10 mouse cellular contexts compared by ENCODE assay signal in genomic region chr6:48579215-48579648, GRCm38 (mm10). TPM values are rescaled to one million over a fixed set of nuclear protein-coding genes. Genes with fewer than 3 reads are reported as not detected.
DNase-seq lines count a peak whose midpoint lies in the region; ATAC-seq and TF ChIP-seq lines count a peak whose summit lies in the region.
"Had no signal": no experiment of that assay in that cellular context is flagged by ENCODE, and none has a peak within 500 bp of the region (broad histone marks: within the 10 kb centered on the region; RNA-seq: fewer than 3 reads in every experiment).

No protein-coding gene starts in this region.

- 51% methylated on average over 5 of the region's 5 CpGs for WGBS in midbrain, embryonic 11.5 days
- 38% methylated on average over 5 of the region's 5 CpGs for WGBS in midbrain, postnatal 0 days
- WGBS in stomach, postnatal 0 days: 18% methylated on average over 5 of the region's 5 CpGs

- H3K27ac ChIP-seq in midbrain, embryonic 11.5 days (ENCODE audit: low read depth, low read length): no peak overlapping the region
- no peak overlapping the region for H3K27ac ChIP-seq in midbrain, postnatal 0 days (ENCODE audit: low read depth, low read length)
- H3K27ac ChIP-seq in stomach, postnatal 0 days (replicated peaks): peak overlapping the region; percentile 83

- H3K27me3 ChIP-seq in midbrain, embryonic 11.5 days (ENCODE audit: control insufficient read depth, insufficient read depth, low read length): no peaks in the 10 kb centered on the region
- no peaks in the 10 kb centered on the region for H3K27me3 ChIP-seq in midbrain, postnatal 0 days (ENCODE audit: insufficient read depth, low read length)
- no peaks in the 10 kb centered on the region for H3K27me3 ChIP-seq in stomach, postnatal 0 days (ENCODE audit: control insufficient read depth, insufficient read depth, low read length)

- no peaks in the 10 kb centered on the region for H3K4me1 ChIP-seq in midbrain, embryonic 11.5 days (ENCODE audit: control insufficient read depth, insufficient read depth, low read length)
- H3K4me1 ChIP-seq in midbrain, postnatal 0 days (ENCODE audit: insufficient read depth, low read length): no peaks in the 10 kb centered on the region
- H3K4me1 ChIP-seq in stomach, postnatal 0 days (replicated peaks; ENCODE audit: control insufficient read depth, insufficient read depth): peaks cover 4% of the 10 kb centered on the region; the same call in 1 of the 2 replicates

- H3K9me3 ChIP-seq in midbrain, embryonic 11.5 days (ENCODE audit: control insufficient read depth, low read length): no peaks in the 10 kb centered on the region
- no peaks in the 10 kb centered on the region for H3K9me3 ChIP-seq in midbrain, postnatal 0 days (ENCODE audit: low read length)
- no peaks in the 10 kb centered on the region for H3K9me3 ChIP-seq in stomach, postnatal 0 days (ENCODE audit: control insufficient read depth, low read length)

- DNase-seq in adrenal gland, adult 2 months: peak; percentile 76
- no peak for DNase-seq in adrenal gland, postnatal 25 days
- DNase-seq in midbrain, embryonic 11.5 days (ENCODE audit: low spot score, missing footprints): peak; percentile 49
- no peak for DNase-seq in midbrain, postnatal 0 days (ENCODE audit: low spot score)
- no peak for DNase-seq in stomach, postnatal 0 days (ENCODE audit: low spot score)
- DNase-seq in layer of hippocampus, postnatal 14 days (ENCODE audit: low spot score in 2 of 2): no peak
- no peak for DNase-seq in kidney, adult 8-10 months
- DNase-seq: thymus, postnatal 25 days had no signal

- no peaks in the 10 kb centered on the region for H3K36me3 ChIP-seq in midbrain, embryonic 11.5 days (ENCODE audit: control insufficient read depth, insufficient read depth, low read length)
- H3K36me3 ChIP-seq in midbrain, postnatal 0 days (ENCODE audit: insufficient read depth, low read length): no peaks in the 10 kb centered on the region
- no peaks in the 10 kb centered on the region for H3K36me3 ChIP-seq in stomach, postnatal 0 days (ENCODE audit: control insufficient read depth, insufficient read depth, low read length)

- no peak overlapping the region for H3K4me2 ChIP-seq in midbrain, embryonic 11.5 days
- H3K4me2 ChIP-seq in midbrain, postnatal 0 days (ENCODE audit: low read depth, low read length, poor library complexity, severe bottlenecking): no peak overlapping the region
- peak overlapping the region; percentile 29; the same call in 1 of the 2 replicates for H3K4me2 ChIP-seq in stomach, postnatal 0 days (replicated peaks; ENCODE audit: low read depth)

- no peak for TF ChIP-seq CTCF in midbrain, postnatal 0 days (IDR thresholded peaks at IDR 0.05)
- TF ChIP-seq CTCF in stomach, postnatal 0 days (IDR thresholded peaks at IDR 0.05; ENCODE audit: low read depth): no peak

- H3K9ac ChIP-seq in midbrain, embryonic 11.5 days (ENCODE audit: low read length): no peak overlapping the region
- no peak overlapping the region for H3K9ac ChIP-seq in midbrain, postnatal 0 days (replicated peaks; ENCODE audit: low read length, poor library complexity, severe bottlenecking)
- peak overlapping the region; percentile 41 for H3K9ac ChIP-seq in stomach, postnatal 0 days (ENCODE audit: low read length)

- no peak for ATAC-seq in midbrain, embryonic 11.5 days (ENCODE audit: low FRiP score)
- no peak for ATAC-seq in midbrain, postnatal 0 days (ENCODE audit: low FRiP score)
- peak; percentile 72 for ATAC-seq in inflammation-experienced regulatory T-cells, adult 6 months
- ATAC-seq in stomach, postnatal 0 days (ENCODE audit: low FRiP score, low TSS enrichment): peak; percentile 77; the same call in 1 of the 2 replicates

- no peak for TF ChIP-seq EP300 in stomach, postnatal 0 days (optimal IDR thresholded peaks at IDR 0.05)

- H3K4me3 ChIP-seq in midbrain, embryonic 11.5 days (ENCODE audit: low read depth, low read length): no peak overlapping the region
- H3K4me3 ChIP-seq in midbrain, postnatal 0 days (ENCODE audit: low read depth, low read length): no peak overlapping the region
- no peak overlapping the region for H3K4me3 ChIP-seq in stomach, postnatal 0 days (ENCODE audit: low read depth, low read length)

RNA-seq across cellular contexts. Expression of gene Rarres2, which starts 6.6 kb away (rescaled TPM):
- 100 to 1,000 TPM in 1 of 2 experiments, 10 to 100 TPM in 1; 73.4 to 101 TPM for total RNA-seq in adrenal gland, adult 2 months (2021)
- polyA plus RNA-seq in adrenal gland, adult 2 months (2012; rRNA removed): 29.3 and 41.8 TPM in 2 replicates
- 28.6 and 36.8 TPM in 2 replicates for total RNA-seq in adrenal gland, postnatal 25 days (2021)
- 1.4 and 1.6 TPM in 2 replicates for polyA plus RNA-seq in midbrain, embryonic 11.5 days (2014; fragmentation: Nextera tagmentation; extraction: Ambion mirVana)
- total RNA-seq in midbrain, postnatal 0 days (2014; rRNA removed): 4.6 and 6.6 TPM in 2 replicates
- 7.4 and 10.6 TPM in 2 replicates for polyA plus RNA-seq in midbrain, postnatal 0 days (2015; fragmentation: Nextera tagmentation; extraction: Ambion mirVana)
- polyA plus RNA-seq in inflammation-experienced regulatory T-cells, adult 6 months (2017; shearing (Covaris generic)): under 1 TPM in 1 of 3 experiments, not detected in 2; 0.35 TPM
- 273 and 283 TPM in 2 replicates for polyA plus RNA-seq in stomach, postnatal 0 days (2015; fragmentation: Nextera tagmentation; extraction: Ambion mirVana)
- total RNA-seq in layer of hippocampus, postnatal 14 days (2021): 10 to 100 TPM; 14.9 to 23.3 TPM

RNA-seq across cellular contexts. Expression of gene Gm45021, which starts 10.2 kb away (rescaled TPM):
- not detected for total RNA-seq in adrenal gland, adult 2 months (2021)
- not detected in 2 replicates for polyA plus RNA-seq in adrenal gland, adult 2 months (2012; rRNA removed)
- not detected in 2 replicates for total RNA-seq in adrenal gland, postnatal 25 days (2021)
- not detected in 2 replicates for polyA plus RNA-seq in midbrain, embryonic 11.5 days (2014; fragmentation: Nextera tagmentation; extraction: Ambion mirVana)
- total RNA-seq in midbrain, postnatal 0 days (2014; rRNA removed): not detected in 2 replicates
- not detected in 2 replicates for polyA plus RNA-seq in midbrain, postnatal 0 days (2015; fragmentation: Nextera tagmentation; extraction: Ambion mirVana)
- not detected for polyA plus RNA-seq in inflammation-experienced regulatory T-cells, adult 6 months (2017; shearing (Covaris generic))
- polyA plus RNA-seq in stomach, postnatal 0 days (2015; fragmentation: Nextera tagmentation; extraction: Ambion mirVana): not detected in 2 replicates
- not detected for total RNA-seq in layer of hippocampus, postnatal 14 days (2021)
- total RNA-seq: layer of hippocampus, postnatal 25 days had no signal

RNA-seq across cellular contexts. Expression of gene Repin1, which starts 14.5 kb away (rescaled TPM):
- 10 to 100 TPM; 55.6 to 67.5 TPM for total RNA-seq in adrenal gland, adult 2 months (2021)
- polyA plus RNA-seq in adrenal gland, adult 2 months (2012; rRNA removed): 127 and 152 TPM in 2 replicates
- total RNA-seq in adrenal gland, postnatal 25 days (2021): 66.1 and 67.8 TPM in 2 replicates
- polyA plus RNA-seq in midbrain, embryonic 11.5 days (2014; fragmentation: Nextera tagmentation; extraction: Ambion mirVana): 39.9 and 44.1 TPM in 2 replicates
- 76.5 and 91.5 TPM in 2 replicates for total RNA-seq in midbrain, postnatal 0 days (2014; rRNA removed)
- polyA plus RNA-seq in midbrain, postnatal 0 days (2015; fragmentation: Nextera tagmentation; extraction: Ambion mirVana): 41.2 and 42.8 TPM in 2 replicates
- polyA plus RNA-seq in inflammation-experienced regulatory T-cells, adult 6 months (2017; shearing (Covaris generic)): 1 to 10 TPM; 2.7 to 6.3 (median 2.9) TPM
- polyA plus RNA-seq in stomach, postnatal 0 days (2015; fragmentation: Nextera tagmentation; extraction: Ambion mirVana): 11.6 and 12.9 TPM in 2 replicates
- total RNA-seq in layer of hippocampus, postnatal 14 days (2021): 10 to 100 TPM; 29.3 to 38.4 TPM

RNA-seq across cellular contexts. Expression of gene Gm44965, which starts 14.5 kb away (rescaled TPM):
- total RNA-seq in adrenal gland, adult 2 months (2021): not detected
- polyA plus RNA-seq in adrenal gland, adult 2 months (2012; rRNA removed): not detected in 2 replicates
- not detected in 2 replicates for total RNA-seq in adrenal gland, postnatal 25 days (2021)
- polyA plus RNA-seq in midbrain, embryonic 11.5 days (2014; fragmentation: Nextera tagmentation; extraction: Ambion mirVana): not detected in 2 replicates
- not detected in 2 replicates for total RNA-seq in midbrain, postnatal 0 days (2014; rRNA removed)
- 0.75 and 1.7 TPM in 2 replicates for polyA plus RNA-seq in midbrain, postnatal 0 days (2015; fragmentation: Nextera tagmentation; extraction: Ambion mirVana)
- 1 to 10 TPM in 1 of 3 experiments, not detected in 2; 2.7 TPM for polyA plus RNA-seq in inflammation-experienced regulatory T-cells, adult 6 months (2017; shearing (Covaris generic))
- polyA plus RNA-seq in stomach, postnatal 0 days (2015; fragmentation: Nextera tagmentation; extraction: Ambion mirVana): not detected in 2 replicates
- total RNA-seq in layer of hippocampus, postnatal 14 days (2021): not detected
- total RNA-seq: layer of hippocampus, postnatal 25 days had no signal

RNA-seq across cellular contexts. Expression of gene Zfp775, which starts 22.6 kb away (rescaled TPM):
- 1 to 10 TPM; 7.4 to 8.7 TPM for total RNA-seq in adrenal gland, adult 2 months (2021)
- 14.8 and 16.8 TPM in 2 replicates for polyA plus RNA-seq in adrenal gland, adult 2 months (2012; rRNA removed)
- total RNA-seq in adrenal gland, postnatal 25 days (2021): 8.2 and 15.4 TPM in 2 replicates
- 7.8 and 9.3 TPM in 2 replicates for polyA plus RNA-seq in midbrain, embryonic 11.5 days (2014; fragmentation: Nextera tagmentation; extraction: Ambion mirVana)
- total RNA-seq in midbrain, postnatal 0 days (2014; rRNA removed): 8.6 and 9.5 TPM in 2 replicates
- polyA plus RNA-seq in midbrain, postnatal 0 days (2015; fragmentation: Nextera tagmentation; extraction: Ambion mirVana): 8.6 and 9.5 TPM in 2 replicates
- polyA plus RNA-seq in inflammation-experienced regulatory T-cells, adult 6 months (2017; shearing (Covaris generic)): 1 to 10 TPM; 4.5 to 7.7 (median 7.3) TPM
- 2.2 and 2.8 TPM in 2 replicates for polyA plus RNA-seq in stomach, postnatal 0 days (2015; fragmentation: Nextera tagmentation; extraction: Ambion mirVana)
- 1 to 10 TPM; 6.4 to 6.5 TPM for total RNA-seq in layer of hippocampus, postnatal 14 days (2021)

Comparison
In these comparisons a context has a peak if more than half of its experiments do, and no peak if none do; other contexts are left out.
1. DNase-seq: peak in adrenal gland, adult 2 months (single experiment) and midbrain, embryonic 11.5 days (single experiment); none in adrenal gland, postnatal 25 days (single experiment), midbrain, postnatal 0 days (single experiment), stomach, postnatal 0 days (single experiment), layer of hippocampus, postnatal 14 days (0 of 2) and kidney, adult 8-10 months (0 of 2).
2. ATAC-seq: peak in inflammation-experienced regulatory T-cells, adult 6 months (single experiment) and stomach, postnatal 0 days (single experiment); none in midbrain, embryonic 11.5 days (single experiment) and midbrain, postnatal 0 days (single experiment).